Mouse (Mus musculus): ENCODE results near the gene Smyd4. TPM values are rescaled to one million over a fixed set of nuclear protein-coding genes. Genes with fewer than 3 reads are reported as not detected.

Smyd4 gene
- polyA plus RNA-seq (2015; fragmentation: Nextera tagmentation; extraction: Ambion mirVana): 4.0 and 4.6 TPM in 2 replicates

- peak within 1 kb of the TSS; percentile 81 for H3K4me3 ChIP-seq (ENCODE audit: low read depth, low read length)
- H3K27me3 ChIP-seq (ENCODE audit: control insufficient read depth, insufficient read depth, low read depth, low read length): no peaks in the 10 kb centered on the region
- H3K4me1 ChIP-seq (ENCODE audit: control insufficient read depth, low read depth, low read length): peaks cover 29% of the 10 kb centered on the region
- H3K9ac ChIP-seq (ENCODE audit: low read depth, low read length): peak within 1 kb of the TSS; percentile 91
- H3K9me3 ChIP-seq (replicated peaks; ENCODE audit: control insufficient read depth, low read length): no peaks in the 10 kb centered on the region
- H3K36me3 ChIP-seq (ENCODE audit: control insufficient read depth, insufficient read depth): no peaks in the 10 kb centered on the region
- ATAC-seq (ENCODE audit: low read depth): peak; percentile 100
- H3K27ac ChIP-seq (ENCODE audit: low read length): peak within 1 kb of the TSS; percentile 80
- peak within 1 kb of the TSS; percentile 94 for H3K4me2 ChIP-seq (ENCODE audit: low read depth, low read length)
- under 1% methylated on average over 56 of the region's 56 CpGs for WGBS (ENCODE audit: insufficient replicate concordance)
Observed at GRCm38 (mm10) chr11:75348199-75348889, at the start of gene Smyd4, which contains the start of gene Rpa1. Smyd4 (plus strand) TSS chr11:75348433. Rpa1 (minus strand) TSS chr11:75348324.

DNA sequence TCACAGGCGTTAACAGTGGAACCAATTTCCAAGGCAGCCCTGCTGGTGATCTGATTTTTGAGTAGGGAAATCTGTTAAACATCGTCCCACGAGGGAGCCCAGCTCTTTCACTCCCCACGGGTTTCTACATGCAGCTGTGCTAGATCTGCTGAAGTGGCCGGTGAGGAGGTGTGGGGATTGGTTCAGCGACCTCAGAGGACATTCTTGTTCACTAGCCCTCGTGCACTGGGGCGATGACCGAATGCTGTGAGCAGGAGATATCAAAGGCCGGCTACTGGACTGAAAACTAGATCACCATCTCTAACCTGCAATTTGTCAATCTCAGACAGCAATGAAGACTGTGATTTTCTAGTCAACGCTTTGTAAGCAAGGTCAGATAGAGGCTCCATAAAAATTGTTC is 49.7 kb upstream of the Smyd4 start:
- no peak for ATAC-seq (ENCODE audit: low read depth)
- WGBS (ENCODE audit: insufficient replicate concordance): 62% methylated on average over 11 of the region's 11 CpGs

GRCm38 (mm10) chr11:75299786-75300185 is 48.4 kb upstream of the Smyd4 start:
- 85% methylated on average over 10 of the region's 10 CpGs for WGBS (ENCODE audit: insufficient replicate concordance)
- no peak overlapping the region for H3K4me2 ChIP-seq (ENCODE audit: low read depth, low read length)
- ATAC-seq (ENCODE audit: low read depth): no peak
- no peaks in the 10 kb centered on the region for H3K9me3 ChIP-seq (replicated peaks; ENCODE audit: control insufficient read depth, low read length)
- H3K4me3 ChIP-seq (ENCODE audit: low read depth, low read length): no peak overlapping the region
- H3K27ac ChIP-seq (ENCODE audit: low read length): no peak overlapping the region
- peaks cover 40% of the 10 kb centered on the region for H3K36me3 ChIP-seq (ENCODE audit: control insufficient read depth, insufficient read depth)
- H3K4me1 ChIP-seq (ENCODE audit: control insufficient read depth, low read depth, low read length): peaks cover 26% of the 10 kb centered on the region
- no peaks in the 10 kb centered on the region for H3K27me3 ChIP-seq (ENCODE audit: control insufficient read depth, insufficient read depth, low read depth, low read length)
- H3K9ac ChIP-seq (ENCODE audit: low read depth, low read length): no peak overlapping the region

More for the DNA sequence above, 49.7 kb upstream of the Smyd4 start:
- Histone ChIP-seq H3K27me3 (ENCODE audit: control insufficient read depth, insufficient read depth, low read depth, low read length) (no peaks in the 10 kb centered on the region), H3K36me3 (ENCODE audit: control insufficient read depth, insufficient read depth) (peaks cover 36% of the 10 kb centered on the region), H3K4me3 (ENCODE audit: low read depth, low read length) (no peak overlapping the region), H3K4me2 (ENCODE audit: low read depth, low read length) (no peak overlapping the region), H3K9ac (ENCODE audit: low read depth, low read length) (no peak overlapping the region), H3K4me1 (ENCODE audit: control insufficient read depth, low read depth, low read length) (peaks cover 33% of the 10 kb centered on the region), H3K27ac (ENCODE audit: low read length) (no peak overlapping the region), H3K9me3 (replicated peaks; ENCODE audit: control insufficient read depth, low read length) (no peaks in the 10 kb centered on the region)

DNA sequence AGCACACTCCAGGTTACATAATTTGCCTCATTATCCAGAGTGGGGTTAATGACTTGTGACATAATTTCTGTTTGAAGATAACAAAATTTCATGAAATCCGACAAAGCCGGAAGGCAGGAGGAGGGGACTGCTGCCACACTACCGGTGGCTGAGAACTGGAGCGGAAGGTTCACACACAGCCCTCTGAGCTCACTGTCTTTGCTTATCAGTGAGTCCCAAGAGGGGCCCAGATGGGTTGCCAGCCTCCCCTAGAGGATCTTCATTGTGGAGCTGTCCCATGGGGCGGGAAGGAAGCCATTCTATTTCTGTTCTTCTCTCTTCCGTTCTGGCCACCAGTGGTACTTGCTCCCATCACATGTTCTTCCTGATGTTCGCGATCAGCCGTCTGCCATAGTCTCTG is 47.3 kb upstream of the Smyd4 start:
- H3K4me1 ChIP-seq (ENCODE audit: control insufficient read depth, low read depth, low read length): peaks cover 19% of the 10 kb centered on the region
- 41% methylated on average over 9 of the region's 9 CpGs for WGBS (ENCODE audit: insufficient replicate concordance)
- H3K4me2 ChIP-seq (ENCODE audit: low read depth, low read length): no peak overlapping the region
- H3K27me3 ChIP-seq (ENCODE audit: control insufficient read depth, insufficient read depth, low read depth, low read length): no peaks in the 10 kb centered on the region
- H3K9me3 ChIP-seq (replicated peaks; ENCODE audit: control insufficient read depth, low read length): no peaks in the 10 kb centered on the region
- H3K27ac ChIP-seq (ENCODE audit: low read length): 0 out of 2 replicates have a peak overlapping the region, but pooled peaks have one; percentile 24
- H3K9ac ChIP-seq (ENCODE audit: low read depth, low read length): no peak overlapping the region
- H3K36me3 ChIP-seq (ENCODE audit: control insufficient read depth, insufficient read depth): peaks cover 46% of the 10 kb centered on the region
- peak; percentile 80 for ATAC-seq (ENCODE audit: low read depth)
- no peak overlapping the region for H3K4me3 ChIP-seq (ENCODE audit: low read depth, low read length)

- H3K27ac ChIP-seq (ENCODE audit: low read length): no peak overlapping the region
- no peak overlapping the region for H3K4me2 ChIP-seq (ENCODE audit: low read depth, low read length)
- 47% methylated on average over 9 of the region's 9 CpGs for WGBS (ENCODE audit: insufficient replicate concordance)
- H3K36me3 ChIP-seq (ENCODE audit: control insufficient read depth, insufficient read depth): peaks cover 73% of the 10 kb centered on the region
- H3K4me3 ChIP-seq (ENCODE audit: low read depth, low read length): no peak overlapping the region
- ATAC-seq (ENCODE audit: low read depth): no peak
- H3K9ac ChIP-seq (ENCODE audit: low read depth, low read length): no peak overlapping the region
- peaks cover 9% of the 10 kb centered on the region for H3K4me1 ChIP-seq (ENCODE audit: control insufficient read depth, low read depth, low read length)
- H3K9me3 ChIP-seq (replicated peaks; ENCODE audit: control insufficient read depth, low read length): no peaks in the 10 kb centered on the region
- H3K27me3 ChIP-seq (ENCODE audit: control insufficient read depth, insufficient read depth, low read depth, low read length): no peaks in the 10 kb centered on the region
Observed at GRCm38 (mm10) chr11:75304797-75305196, 43.4 kb upstream of the Smyd4 start.

- Histone ChIP-seq H3K36me3 (ENCODE audit: control insufficient read depth, insufficient read depth) (peaks cover 73% of the 10 kb centered on the region), H3K27me3 (ENCODE audit: control insufficient read depth, insufficient read depth, low read depth, low read length) (no peaks in the 10 kb centered on the region), H3K4me2 (ENCODE audit: low read depth, low read length) (no peak overlapping the region), H3K4me3 (ENCODE audit: low read depth, low read length) (no peak overlapping the region), H3K9ac (ENCODE audit: low read depth, low read length) (no peak overlapping the region), H3K27ac (ENCODE audit: low read length) (no peak overlapping the region), H3K9me3 (replicated peaks; ENCODE audit: control insufficient read depth, low read length) (no peaks in the 10 kb centered on the region), H3K4me1 (ENCODE audit: control insufficient read depth, low read depth, low read length) (no peaks in the 10 kb centered on the region; the same call in 1 of the 2 replicates)
- ATAC-seq (ENCODE audit: low read depth): no peak
- 83% methylated on average over 4 of the region's 4 CpGs for WGBS (ENCODE audit: insufficient replicate concordance)
Observed at GRCm38 (mm10) chr11:75308650-75309049, 39.6 kb upstream of the Smyd4 start.

DNA sequence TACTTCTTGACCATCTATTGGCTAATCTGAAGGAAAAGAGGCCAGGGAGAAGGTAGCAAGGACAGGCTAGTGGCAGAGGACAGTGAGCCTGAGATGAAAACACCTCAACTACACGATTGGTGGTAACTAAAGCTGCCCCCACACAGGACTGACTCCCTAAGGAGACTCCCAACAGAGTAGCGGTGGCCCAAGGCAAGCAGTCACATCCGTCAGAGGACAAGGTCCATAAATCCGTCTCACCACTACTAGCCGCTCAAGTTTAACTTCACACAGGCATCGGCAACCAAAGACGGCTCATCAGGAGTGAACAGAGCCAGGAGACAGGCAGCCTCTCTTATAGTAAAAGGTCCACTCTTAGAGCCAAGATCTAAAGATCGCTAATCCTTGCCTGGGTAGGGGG is 37.4 kb upstream of the Smyd4 start:
- no peaks in the 10 kb centered on the region for H3K27me3 ChIP-seq (ENCODE audit: control insufficient read depth, insufficient read depth, low read depth, low read length)
- no peak overlapping the region for H3K27ac ChIP-seq (ENCODE audit: low read length)
- no peak overlapping the region for H3K9ac ChIP-seq (ENCODE audit: low read depth, low read length)
- no peaks in the 10 kb centered on the region for H3K4me1 ChIP-seq (ENCODE audit: control insufficient read depth, low read depth, low read length)
- peaks cover 79% of the 10 kb centered on the region for H3K36me3 ChIP-seq (ENCODE audit: control insufficient read depth, insufficient read depth)
- 88% methylated on average over 8 of the region's 8 CpGs for WGBS (ENCODE audit: insufficient replicate concordance)
- no peak overlapping the region for H3K4me2 ChIP-seq (ENCODE audit: low read depth, low read length)
- no peak overlapping the region for H3K4me3 ChIP-seq (ENCODE audit: low read depth, low read length)
- no peak for ATAC-seq (ENCODE audit: low read depth)
- no peaks in the 10 kb centered on the region for H3K9me3 ChIP-seq (replicated peaks; ENCODE audit: control insufficient read depth, low read length)

- H3K4me2 ChIP-seq (ENCODE audit: low read depth, low read length): no peak overlapping the region
- no peak overlapping the region for H3K9ac ChIP-seq (ENCODE audit: low read depth, low read length)
- 89% methylated on average over 6 of the region's 6 CpGs for WGBS (ENCODE audit: insufficient replicate concordance)
- H3K36me3 ChIP-seq (ENCODE audit: control insufficient read depth, insufficient read depth): peaks cover 77% of the 10 kb centered on the region
- H3K27me3 ChIP-seq (ENCODE audit: control insufficient read depth, insufficient read depth, low read depth, low read length): no peaks in the 10 kb centered on the region
- H3K4me1 ChIP-seq (ENCODE audit: control insufficient read depth, low read depth, low read length): no peaks in the 10 kb centered on the region
- no peak for ATAC-seq (ENCODE audit: low read depth)
- no peak overlapping the region for H3K4me3 ChIP-seq (ENCODE audit: low read depth, low read length)
- H3K9me3 ChIP-seq (replicated peaks; ENCODE audit: control insufficient read depth, low read length): no peaks in the 10 kb centered on the region
- no peak overlapping the region for H3K27ac ChIP-seq (ENCODE audit: low read length)
Observed at GRCm38 (mm10) chr11:75311751-75312150, 36.5 kb upstream of the Smyd4 start.

DNA sequence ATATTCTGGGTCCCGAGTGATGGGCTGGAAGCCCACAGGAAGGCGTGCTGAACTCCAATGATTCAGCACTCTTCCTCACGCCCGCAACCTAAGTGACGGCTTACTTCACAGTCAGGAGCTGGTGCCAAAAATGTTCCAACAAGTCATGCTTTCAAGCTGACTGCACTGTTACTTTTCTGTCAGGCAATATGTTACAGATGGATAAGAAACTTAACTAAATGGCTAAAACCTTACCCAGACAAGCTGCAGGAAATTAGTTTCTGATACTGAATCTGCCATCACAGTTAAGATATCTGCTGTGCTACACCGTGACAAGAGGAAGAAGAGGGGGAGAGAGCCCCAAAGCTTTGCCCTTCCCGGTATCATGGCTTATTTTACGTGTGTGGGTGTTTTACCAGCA is 34.4 kb upstream of the Smyd4 start:
- no peaks in the 10 kb centered on the region; the same call in 1 of the 2 replicates for H3K4me1 ChIP-seq (ENCODE audit: control insufficient read depth, low read depth, low read length)
- 30% methylated on average over 8 of the region's 8 CpGs for WGBS (ENCODE audit: insufficient replicate concordance)
- no peak overlapping the region for H3K4me3 ChIP-seq (ENCODE audit: low read depth, low read length)
- peak; percentile 56 for ATAC-seq (ENCODE audit: low read depth)
- no peaks in the 10 kb centered on the region for H3K9me3 ChIP-seq (replicated peaks; ENCODE audit: control insufficient read depth, low read length)
- no peaks in the 10 kb centered on the region for H3K27me3 ChIP-seq (ENCODE audit: control insufficient read depth, insufficient read depth, low read depth, low read length)
- no peak overlapping the region for H3K4me2 ChIP-seq (ENCODE audit: low read depth, low read length)
- peaks cover 61% of the 10 kb centered on the region for H3K36me3 ChIP-seq (ENCODE audit: control insufficient read depth, insufficient read depth)
- no peak overlapping the region for H3K9ac ChIP-seq (ENCODE audit: low read depth, low read length)
- H3K27ac ChIP-seq (ENCODE audit: low read length): no peak overlapping the region
